Mouse (Mus musculus) hindbrain, postnatal 0 days (tissue): ENCODE results near the gene Slc4a5. TPM values are rescaled to one million over a fixed set of nuclear protein-coding genes. Genes with fewer than 3 reads are reported as not detected.

Experiments
- ATAC-seq: fragments of 200-750 bp; cut with Nextera tagmentation; 2 replicates; pipeline ENCODE4 v1.8.0; 2017; ENCODE audit warnings: mild to moderate bottlenecking, moderate TSS enrichment, moderate library complexity
- DNase-seq: peaks from one replicate; pipeline ENCODE4 v3.0.0-alpha.2; 2015; ENCODE audit warnings: low spot score
- H3K27ac ChIP-seq: fragments of 300-500 bp; sonication (generic); 2 replicates; pipeline ENCODE4 v1.5.1; 2014; ENCODE audit warnings: mild to moderate bottlenecking
- H3K27me3 ChIP-seq: fragments of 300-500 bp; sonication (generic); 2 replicates; pipeline ENCODE4 v1.6.1; 2014; ENCODE audit warnings: low read length, mixed read lengths; ENCODE audit not compliant: insufficient read depth
- H3K36me3 ChIP-seq: fragments of 300-500 bp; sonication (generic); 2 replicates; pipeline ENCODE4 v1.6.1; 2014; ENCODE audit warnings: low read length, mixed read lengths; ENCODE audit not compliant: insufficient read depth
- H3K4me1 ChIP-seq: fragments of 300-500 bp; sonication (generic); 2 replicates; pipeline ENCODE4 v1.6.1; 2014; ENCODE audit warnings: antibody characterized with exemption, low read length, mixed read lengths; ENCODE audit not compliant: insufficient read depth
- H3K4me2 ChIP-seq: fragments of 300-500 bp; sonication (generic); 2 replicates; pipeline ENCODE4 v1.6.1; 2014; ENCODE audit warnings: low read depth, mild to moderate bottlenecking, low read length, moderate library complexity, mixed read lengths
- H3K4me3 ChIP-seq: fragments of 300-500 bp; sonication (generic); 2 replicates; pipeline ENCODE4 v1.5.1; 2014; ENCODE audit warnings: low read length
- H3K9ac ChIP-seq: fragments of 300-500 bp; sonication (generic); replicated peaks from 2 replicates; pipeline ENCODE4 v1.6.1; 2014; ENCODE audit warnings: mild to moderate bottlenecking, low read length, moderate library complexity, mixed read lengths
- H3K9me3 ChIP-seq: fragments of 300-500 bp; sonication (generic); 2 replicates; pipeline ENCODE4 v1.6.1; 2016; ENCODE audit warnings: low read length, mixed read lengths
- CTCF ChIP-seq: IDR thresholded peaks from 2 replicates; pipeline ENCODE4 v1.5.1; 2016; ENCODE audit warnings: antibody characterized with exemption, control low read depth, low read depth
- WGBS: fragments of 180-500 bp; shearing (Covaris S2); extraction: QIAGEN DNeasy Blood & Tissue Kit; methylation state at CpG from one replicate; pipeline ENCODE4 v1.1.7; 2014; 5-methylcytosine and 5-hydroxymethylcytosine counted together
- polyA plus RNA-seq: library from polyadenylated mRNA; unstranded; fragments of >200 nt; fragmentation: Nextera tagmentation; extraction: Ambion mirVana; gene quantifications from 2 replicates; pipeline ENCODE4 v1.2.1, GENCODE M21; 2015
- total RNA-seq: library from RNA; depleted of rRNA; stranded (reverse); fragments of >200 nt; gene quantifications from 2 replicates; pipeline ENCODE4 v1.2.3, GENCODE M21; 2014

Gene Slc4a5
- total and polyA plus RNA-seq, 2 experiments from 2014 or later, result 2.5 to 6.0 TPM

DNA sequence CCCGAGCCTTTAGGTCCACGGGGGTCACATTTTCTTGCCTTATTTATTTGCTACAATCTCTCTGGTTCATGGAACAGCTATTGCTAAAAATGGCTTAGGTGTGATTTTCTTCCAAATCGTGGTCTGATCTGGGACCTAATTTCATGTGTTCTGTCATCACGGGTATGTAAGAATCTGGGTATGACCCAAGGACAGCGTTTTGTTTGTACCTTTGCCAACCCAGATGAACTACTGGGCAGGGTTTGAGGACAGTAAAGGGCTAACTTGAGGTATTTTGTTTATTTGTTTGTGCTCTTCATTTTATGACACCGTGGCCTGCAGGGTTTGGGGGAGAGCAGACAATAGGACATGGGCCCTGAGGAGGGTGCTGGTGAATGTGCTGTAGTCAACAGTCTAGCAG lies 39.0 kb upstream of the Slc4a5 start:
- TF ChIP-seq CTCF, result no peak
- H3K27ac ChIP-seq, result no peak overlapping the region
- H3K4me1 ChIP-seq, result peaks cover 16% of the 10 kb centered on the region; the same call in 1 of the 2 replicates
- DNase-seq, result no peak
- 78% methylated on average over 6 of the region's 6 CpGs for WGBS
- peak overlapping the region; percentile 52; the same call in 1 of the 2 replicates for H3K4me3 ChIP-seq
- H3K4me2 ChIP-seq, result peak overlapping the region; percentile 71
- no peaks in the 10 kb centered on the region for H3K27me3 ChIP-seq
- no peak overlapping the region; the same call in 1 of the 2 replicates for H3K9ac ChIP-seq
- no peaks in the 10 kb centered on the region for H3K9me3 ChIP-seq
- H3K36me3 ChIP-seq, result peaks cover 13% of the 10 kb centered on the region; the same call in 1 of the 2 replicates
- no peak for ATAC-seq

DNA sequence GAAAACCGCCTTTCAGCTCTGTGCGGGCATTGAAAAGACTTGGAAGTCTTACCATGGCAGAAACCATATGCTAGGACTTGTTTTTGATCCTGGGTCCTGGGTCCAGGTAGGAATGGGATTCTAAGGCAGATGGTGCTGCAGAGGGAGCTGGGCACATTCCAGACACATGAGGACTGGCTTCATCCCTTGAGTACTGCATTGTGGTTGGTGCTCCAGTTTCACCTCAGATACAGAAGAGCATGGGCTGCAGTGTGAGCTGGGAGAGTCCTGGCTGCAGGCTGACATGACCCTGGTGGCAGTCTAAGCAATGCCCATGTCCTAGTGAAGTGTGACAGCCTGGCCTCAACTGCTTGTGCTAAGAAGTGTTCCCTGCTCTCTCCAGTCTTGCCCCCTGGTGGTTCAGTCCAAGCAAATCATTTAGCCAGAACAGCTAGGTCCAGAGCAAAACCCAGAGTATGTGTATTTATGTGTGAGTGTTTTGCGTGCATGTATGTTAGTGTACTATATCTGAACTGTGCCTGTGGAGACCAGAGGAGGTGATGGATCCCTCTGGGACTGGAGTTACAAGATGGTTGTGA lies 34.7 kb upstream of the Slc4a5 start:
- Histone ChIP-seq H3K36me3 (peaks cover 25% of the 10 kb centered on the region), H3K4me1 (peaks cover 20% of the 10 kb centered on the region), H3K4me3 (no peak overlapping the region), H3K9ac (no peak overlapping the region; the same call in 1 of the 2 replicates), H3K27ac (0 out of 2 replicates have a peak overlapping the region, but pooled peaks have one; percentile 8), H3K9me3 (no peaks in the 10 kb centered on the region), H3K27me3 (no peaks in the 10 kb centered on the region), H3K4me2 (no peak overlapping the region)
- peak; percentile 68 for TF ChIP-seq CTCF
- peak; percentile 24; the same call in 1 of the 2 replicates for ATAC-seq
- peak; percentile 41 for DNase-seq
- 82% methylated on average over 3 of the region's 3 CpGs for WGBS

DNA sequence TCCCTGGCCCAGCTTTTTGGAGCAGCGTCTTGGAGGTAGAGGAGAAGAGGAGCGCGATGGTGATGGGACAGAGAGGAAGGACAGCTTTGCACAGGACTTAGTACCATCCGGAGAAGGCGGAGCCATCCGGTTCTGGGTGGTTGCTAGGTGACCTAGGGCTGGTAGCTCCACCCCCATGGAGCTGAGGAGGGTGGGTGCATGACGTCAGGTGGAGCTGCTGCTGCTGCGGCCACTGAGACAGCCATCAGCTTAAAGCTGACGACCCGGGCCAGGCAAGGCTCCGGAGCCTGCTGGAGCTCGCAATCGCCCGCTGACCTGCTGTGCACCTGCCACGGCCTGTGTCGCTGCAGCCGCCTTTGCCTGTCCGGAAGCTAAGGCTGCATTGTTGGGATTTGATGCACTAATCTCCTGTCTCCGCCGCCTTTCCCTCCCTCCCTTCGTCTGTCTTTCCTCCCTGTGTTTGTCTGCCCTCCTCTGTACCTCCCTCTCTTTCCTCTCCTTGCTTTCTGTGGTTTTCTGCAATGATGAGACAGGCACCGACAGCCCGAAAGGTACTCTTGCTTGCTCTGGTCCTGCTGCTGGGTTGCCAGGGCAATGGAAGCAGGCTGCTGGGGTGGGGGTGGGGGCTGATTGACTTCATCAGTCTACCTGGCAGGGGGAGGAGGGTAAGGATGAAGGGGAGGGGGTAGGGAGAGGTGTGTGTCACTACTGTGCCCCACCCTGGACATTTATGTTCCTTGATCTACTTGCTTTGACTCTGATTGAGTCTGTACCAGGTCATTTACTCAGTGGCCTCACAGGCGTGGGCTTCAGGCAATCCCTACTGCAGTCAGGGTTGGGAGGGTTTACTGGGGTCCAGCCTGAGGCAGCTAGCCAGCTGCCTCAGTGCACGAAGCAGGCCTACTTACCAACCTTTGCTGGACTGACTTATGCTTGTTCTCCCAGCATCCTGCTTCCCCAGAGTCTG lies 33.5 kb upstream of the Slc4a5 start:
- no peaks in the 10 kb centered on the region for H3K9me3 ChIP-seq
- H3K36me3 ChIP-seq, result peaks cover 38% of the 10 kb centered on the region
- WGBS, result 5% methylated on average over 24 of the region's 25 CpGs

DNA sequence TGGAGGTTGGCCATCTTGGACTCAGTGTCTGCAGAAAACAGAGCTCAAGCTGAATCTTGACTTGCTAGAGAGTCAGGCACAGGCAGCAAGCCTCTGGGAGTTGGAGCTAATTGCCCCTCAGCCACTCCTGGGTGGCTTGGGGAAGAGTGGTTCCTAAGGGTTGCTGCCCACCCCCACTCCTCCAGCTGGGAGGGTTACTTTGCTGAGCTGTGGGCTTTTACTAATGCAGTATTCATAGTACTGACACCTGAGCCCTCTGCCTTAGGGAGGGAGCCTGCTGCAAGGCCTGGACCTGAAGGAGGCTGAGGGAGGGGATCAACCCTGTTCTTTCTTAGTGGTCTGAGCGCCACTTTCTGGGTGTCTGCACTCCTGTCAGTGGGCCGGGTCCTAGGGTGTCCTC lies 32.7 kb upstream of the Slc4a5 start:
- no peak for DNase-seq
- H3K27ac ChIP-seq, result peak overlapping the region; percentile 89; the same call in 1 of the 2 replicates
- no peak for ATAC-seq

More for the DNA sequence above, 33.5 kb upstream of the Slc4a5 start:
- Histone ChIP-seq H3K4me1 (peaks cover 16% of the 10 kb centered on the region), H3K4me3 (peak overlapping the region; percentile 58), H3K9ac (peak overlapping the region; percentile 69), H3K27me3 (no peaks in the 10 kb centered on the region), H3K27ac (peak overlapping the region; percentile 89), H3K4me2 (peak overlapping the region; percentile 66)
- DNase-seq (peak; percentile 94), ATAC-seq (peak; percentile 96)
- TF ChIP-seq CTCF, result no peak

DNA sequence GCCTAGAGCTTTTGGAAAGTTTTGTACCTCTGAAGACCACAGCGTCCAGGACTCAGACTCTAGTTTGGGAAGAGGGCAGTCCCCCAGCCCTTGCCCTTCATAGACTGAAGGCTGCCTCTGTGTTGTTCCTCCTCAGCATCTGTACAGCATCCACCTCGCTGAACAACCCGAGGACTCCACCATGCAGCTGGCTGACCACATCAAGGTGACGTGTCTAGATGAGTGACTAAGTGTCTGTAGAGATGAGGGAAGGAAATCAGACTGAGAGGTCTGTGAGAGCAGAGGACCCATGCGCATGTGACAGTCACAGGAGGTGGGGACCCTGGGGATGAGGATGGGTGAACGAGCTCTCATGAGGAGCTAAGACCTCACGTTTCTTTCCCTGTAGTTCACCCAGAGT lies 26.1 kb upstream of the Slc4a5 start:
- Histone ChIP-seq H3K4me2 (no peak overlapping the region), H3K4me1 (no peaks in the 10 kb centered on the region), H3K9me3 (no peaks in the 10 kb centered on the region), H3K9ac (no peak overlapping the region), H3K27me3 (no peaks in the 10 kb centered on the region), H3K36me3 (peaks cover 85% of the 10 kb centered on the region), H3K27ac (no peak overlapping the region), H3K4me3 (no peak overlapping the region)
- no peak for TF ChIP-seq CTCF
- DNase-seq (no peak), ATAC-seq (no peak)
- 94% methylated on average over 7 of the region's 7 CpGs for WGBS

More for the DNA sequence above, 32.7 kb upstream of the Slc4a5 start:
- peak overlapping the region; percentile 58 for H3K4me3 ChIP-seq
- H3K27me3 ChIP-seq, result no peaks in the 10 kb centered on the region
- H3K36me3 ChIP-seq, result peaks cover 45% of the 10 kb centered on the region
- no peak for TF ChIP-seq CTCF
- H3K4me2 ChIP-seq, result peak overlapping the region; percentile 66
- H3K4me1 ChIP-seq, result peaks cover 16% of the 10 kb centered on the region
- peak overlapping the region; percentile 69; the same call in 1 of the 2 replicates for H3K9ac ChIP-seq
- WGBS, result 58% methylated on average over 2 of the region's 2 CpGs
- no peaks in the 10 kb centered on the region for H3K9me3 ChIP-seq

DNA sequence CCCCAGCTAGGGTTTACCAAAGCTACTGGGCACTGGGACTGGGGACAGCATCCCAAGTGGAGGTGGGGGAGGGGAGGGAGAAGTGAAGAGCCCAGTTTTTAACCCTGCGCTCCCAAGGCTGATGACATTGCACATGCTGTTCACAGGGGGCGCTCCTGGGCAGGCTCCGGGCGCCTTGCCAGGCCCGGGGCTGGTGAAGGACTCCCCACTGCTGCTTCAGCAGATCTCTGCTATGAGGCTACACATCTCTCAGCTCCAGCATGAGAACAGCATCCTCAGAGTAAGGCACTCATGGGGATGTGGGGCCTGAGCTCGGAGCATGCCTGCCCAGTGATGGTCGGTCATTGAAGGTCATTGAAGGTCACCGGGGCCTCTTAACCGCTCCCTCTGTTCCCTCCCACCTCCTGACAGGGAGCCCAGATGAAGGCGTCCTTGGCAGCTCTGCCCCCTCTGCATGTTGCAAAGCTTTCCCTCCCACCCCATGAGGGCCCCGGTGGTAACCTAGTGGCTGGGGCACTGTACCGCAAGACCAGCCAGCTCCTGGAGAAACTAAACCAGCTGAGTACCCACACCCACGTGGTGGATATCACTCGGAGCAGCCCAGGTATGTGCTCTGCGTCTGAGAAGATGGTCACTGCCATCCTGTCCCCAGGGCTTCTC lies 22.2 kb upstream of the Slc4a5 start:
- DNase-seq (peak; percentile 81), ATAC-seq (peak; percentile 63)
- H3K4me3 ChIP-seq, result no peak overlapping the region
- H3K36me3 ChIP-seq, result peaks cover 72% of the 10 kb centered on the region
- peak; percentile 65 for TF ChIP-seq CTCF
- no peak overlapping the region for H3K9ac ChIP-seq
- no peaks in the 10 kb centered on the region for H3K27me3 ChIP-seq
- 33% methylated on average over 15 of the region's 15 CpGs for WGBS
- peak overlapping the region; percentile 38 for H3K27ac ChIP-seq
- H3K4me1 ChIP-seq, result no peaks in the 10 kb centered on the region
- no peaks in the 10 kb centered on the region for H3K9me3 ChIP-seq
- no peak overlapping the region for H3K4me2 ChIP-seq
